Mouse (Mus musculus) heart, postnatal 0 days (tissue): ENCODE measurements around the gene Pcdh9.

Experiments
- CTCF ChIP-seq: IDR thresholded peaks from 2 replicates; pipeline ENCODE4 v1.5.1; 2016; ENCODE audit warnings: antibody characterized with exemption, control low read depth, low read depth
- EP300 ChIP-seq: IDR thresholded peaks from 2 replicates; pipeline ENCODE4 v1.6.1; 2016; ENCODE audit warnings: antibody characterized with exemption, low read depth

GRCm38 (mm10) chr14:93233599-93233998 is 656.9 kb downstream of the Pcdh9 start:
- no peak for TF ChIP-seq CTCF
- TF ChIP-seq EP300 = no peak
